Mouse (Mus musculus): ENCODE measurements around the gene Cmss1. TPM values are rescaled to one million over a fixed set of nuclear protein-coding genes. Genes with fewer than 3 reads are reported as not detected.
"Not testable (repeated sequence)": the region's sequence is repeated elsewhere in the genome, so short reads cannot be mapped to it uniquely, and the experiment has no call there.

Gene Cmss1
- total RNA-seq, 2 experiments from 2014 or later: 17.1 to 19.3 TPM

DNA sequence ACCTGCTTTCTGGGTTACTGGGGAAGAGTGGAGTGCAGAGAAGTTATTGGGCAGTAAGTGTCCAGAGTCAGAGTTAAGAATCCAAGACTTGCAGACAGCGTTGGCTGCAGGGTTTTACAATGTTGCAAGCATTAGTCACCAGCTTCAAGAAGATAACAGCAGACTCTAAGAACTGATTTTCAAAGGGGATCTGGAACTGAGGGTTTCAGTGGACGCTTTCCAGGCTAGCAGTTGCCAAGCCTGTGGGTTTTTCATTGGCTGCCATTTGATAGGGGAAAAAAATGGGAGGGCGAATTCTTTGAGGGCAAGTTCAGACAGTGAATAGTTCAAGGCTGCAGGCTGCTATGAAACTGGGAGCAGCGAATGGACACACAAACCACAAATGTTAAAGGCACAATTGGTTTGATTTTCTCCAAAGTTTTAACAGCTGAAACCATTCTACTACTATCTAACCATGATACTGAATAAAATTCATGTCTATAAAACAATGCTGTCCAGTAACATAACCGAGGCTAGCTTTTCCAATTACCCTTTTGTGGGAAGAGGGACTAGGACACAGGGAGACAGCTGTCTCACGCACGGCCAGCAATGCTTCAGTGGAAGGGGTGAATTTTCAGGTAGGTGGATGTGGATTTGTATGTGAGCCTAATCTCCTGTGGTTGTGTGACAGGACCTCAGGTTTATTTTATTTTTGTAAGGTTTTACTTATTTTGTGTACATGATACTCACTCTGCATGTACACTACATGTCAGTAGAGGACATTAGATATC, 179.0 kb downstream of the Cmss1 start:
- DNase-seq: peak; percentile 77 to 79

DNA sequence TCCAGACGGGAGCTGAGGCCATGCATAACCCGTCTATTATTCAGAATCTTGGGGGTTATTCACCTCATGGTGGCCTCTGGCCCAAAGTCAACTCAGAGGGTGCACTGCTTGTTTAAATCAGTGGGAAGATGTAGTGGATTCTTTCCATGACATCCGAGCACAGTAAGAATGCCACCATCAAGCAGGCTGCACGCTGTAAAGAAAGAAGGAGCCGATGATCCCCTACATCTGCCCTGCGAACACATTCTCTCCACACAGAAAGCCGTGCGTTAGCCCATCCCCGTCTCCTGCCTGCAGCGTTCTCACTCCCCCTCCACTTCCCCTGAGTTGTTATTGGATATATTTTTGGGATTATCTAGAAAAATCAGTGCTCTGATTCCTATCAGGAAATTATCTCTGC, 180.0 kb downstream of the Cmss1 start:
- no peak for DNase-seq

DNA sequence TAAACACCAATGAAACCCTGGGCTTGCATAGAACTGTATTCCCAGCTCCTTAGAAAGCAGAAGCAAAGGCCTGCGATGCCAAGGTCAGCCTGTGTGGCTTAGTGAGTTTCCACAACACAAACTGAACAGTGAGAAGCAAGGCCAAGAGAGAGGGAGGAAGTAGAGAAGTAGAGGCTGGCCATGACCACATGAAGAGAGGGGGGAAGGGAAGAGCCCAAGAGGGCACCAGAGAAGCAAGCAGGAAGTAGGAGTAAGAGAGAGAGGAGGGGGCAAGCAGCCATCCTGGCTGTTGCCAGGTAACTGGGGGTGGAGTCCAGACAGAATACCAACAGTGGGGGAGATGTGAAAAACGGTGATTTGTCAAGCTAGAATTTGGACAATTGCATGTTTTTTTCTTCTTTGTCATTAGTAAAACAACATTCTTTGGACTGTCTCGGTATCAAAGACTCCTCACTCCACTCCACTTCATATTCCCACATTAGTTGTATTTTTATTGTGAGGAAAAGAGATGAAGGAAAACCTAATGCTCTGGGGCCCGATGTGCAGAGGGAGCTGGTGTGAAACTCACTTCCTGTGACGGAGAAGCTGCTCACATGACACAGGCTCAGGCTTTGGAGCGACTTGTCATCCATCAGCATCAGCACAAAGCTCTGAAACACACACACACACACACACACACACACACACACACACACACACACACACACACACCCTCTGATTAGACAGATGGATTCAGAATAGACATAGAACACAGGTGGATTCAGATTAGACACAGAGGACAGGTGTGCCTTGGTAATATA, 183.5 kb downstream of the Cmss1 start:
- DNase-seq: peak; percentile 36 to 40

DNA sequence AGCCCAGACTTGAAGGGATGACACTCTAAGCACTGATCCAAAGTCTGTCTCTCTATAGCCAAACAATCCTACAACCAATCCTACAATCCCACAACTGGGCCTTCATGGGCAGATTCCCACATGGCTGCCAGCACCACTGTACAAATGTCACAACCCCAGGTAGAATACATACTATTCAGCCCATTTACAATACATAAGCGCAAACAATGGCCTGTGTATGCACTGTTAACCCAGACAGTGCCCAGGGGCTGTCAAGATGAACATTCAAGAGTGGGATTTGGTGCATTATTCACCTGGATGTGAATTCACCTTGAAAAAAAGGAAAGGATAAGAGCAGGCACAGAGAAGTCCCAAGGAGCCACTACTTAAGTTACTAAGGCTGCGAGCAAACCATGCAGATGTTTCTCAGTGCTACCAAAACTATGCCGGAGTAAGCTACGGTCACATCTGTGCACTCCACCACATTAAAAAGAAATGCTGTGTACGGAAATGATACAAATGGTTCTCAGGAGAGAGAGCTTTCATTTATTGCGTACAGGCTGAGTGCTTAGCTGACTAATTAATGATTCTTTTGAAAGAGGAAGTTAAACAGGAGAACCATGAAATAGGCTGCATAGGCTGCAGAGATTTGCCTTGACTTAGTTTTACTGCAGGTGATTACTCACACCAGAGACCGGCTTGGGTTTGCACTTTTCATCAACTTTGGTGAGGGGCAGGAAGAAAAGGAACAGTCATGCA, 184.8 kb downstream of the Cmss1 start:
- DNase-seq: no peak

DNA sequence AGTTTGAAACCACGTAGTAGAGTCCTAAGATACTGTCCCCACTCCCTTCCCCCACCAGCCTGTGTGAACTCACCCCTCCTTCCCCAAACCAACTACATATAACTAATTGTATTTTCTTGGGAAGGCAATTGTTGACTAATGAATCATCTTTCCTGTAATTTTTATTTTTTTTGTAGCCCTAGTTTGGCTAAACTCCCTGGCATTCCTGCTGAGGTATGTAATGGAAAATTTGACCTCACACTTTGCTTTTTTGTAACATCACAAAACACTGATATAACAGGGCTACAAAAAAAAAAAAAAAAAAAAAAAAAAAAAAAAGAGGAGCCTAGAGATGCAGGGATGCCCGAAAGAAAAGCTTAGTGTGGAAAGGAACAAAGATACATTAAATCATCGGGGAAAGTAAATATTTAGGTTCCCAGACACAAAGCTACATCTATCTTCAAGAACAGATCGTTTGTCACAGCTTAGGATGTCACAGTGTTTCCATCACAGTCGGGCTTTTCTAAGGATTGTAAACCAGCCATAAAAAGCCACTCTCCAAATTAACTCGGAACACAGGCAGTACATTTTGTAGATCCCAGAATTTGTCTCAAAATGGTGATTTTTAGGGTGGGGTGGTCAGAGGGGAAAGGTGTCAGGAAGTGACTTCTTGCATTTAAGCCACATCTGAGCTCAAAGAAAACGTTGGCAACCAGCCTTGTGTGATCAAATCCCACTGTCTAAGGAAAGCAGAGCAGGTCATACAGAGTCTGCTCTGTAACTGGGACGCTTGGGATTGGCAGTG, 185.7 kb downstream of the Cmss1 start:
- DNase-seq: peak in 1 of 2 experiments; percentile 56

DNA sequence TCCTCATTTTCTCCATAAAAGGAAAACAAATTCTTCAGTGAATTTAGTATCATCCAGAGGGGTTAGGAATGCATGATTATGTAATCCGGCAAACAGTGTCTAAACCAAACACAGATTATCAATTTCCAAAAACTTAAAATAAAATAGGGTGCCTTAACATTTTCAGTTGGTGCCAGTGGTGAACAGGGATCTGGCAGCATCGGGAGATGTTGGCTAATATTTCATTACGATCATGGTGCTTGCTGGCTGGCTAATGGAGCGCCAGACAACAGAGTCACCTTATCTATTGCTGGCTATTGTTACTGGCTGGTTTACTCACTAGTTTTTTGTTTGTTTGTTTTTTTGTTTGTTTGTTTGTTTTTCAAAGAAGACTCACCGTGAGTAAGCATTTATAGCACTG, 186.8 kb downstream of the Cmss1 start:
- no peak for DNase-seq

DNA sequence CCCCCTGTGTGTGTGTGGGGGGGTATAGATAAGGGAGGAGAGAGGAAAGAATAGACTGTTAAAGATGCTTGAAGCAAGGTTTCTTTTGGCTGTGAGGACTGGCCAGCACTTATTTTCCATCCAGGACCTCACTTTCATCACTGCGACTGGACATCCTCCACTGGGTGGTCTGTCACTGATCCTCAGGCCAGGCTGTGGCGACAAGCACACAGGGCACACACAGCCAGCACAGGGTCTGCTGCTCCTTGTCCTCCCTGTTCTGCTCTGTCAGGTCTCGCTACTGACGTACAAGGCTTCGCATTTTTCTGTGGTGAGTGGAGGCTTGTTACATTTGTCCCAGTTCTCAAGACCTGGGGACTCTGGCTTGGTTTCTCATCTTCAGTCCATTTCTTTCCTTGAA, 187.3 kb downstream of the Cmss1 start:
- DNase-seq: peak; percentile 53 to 55

DNA sequence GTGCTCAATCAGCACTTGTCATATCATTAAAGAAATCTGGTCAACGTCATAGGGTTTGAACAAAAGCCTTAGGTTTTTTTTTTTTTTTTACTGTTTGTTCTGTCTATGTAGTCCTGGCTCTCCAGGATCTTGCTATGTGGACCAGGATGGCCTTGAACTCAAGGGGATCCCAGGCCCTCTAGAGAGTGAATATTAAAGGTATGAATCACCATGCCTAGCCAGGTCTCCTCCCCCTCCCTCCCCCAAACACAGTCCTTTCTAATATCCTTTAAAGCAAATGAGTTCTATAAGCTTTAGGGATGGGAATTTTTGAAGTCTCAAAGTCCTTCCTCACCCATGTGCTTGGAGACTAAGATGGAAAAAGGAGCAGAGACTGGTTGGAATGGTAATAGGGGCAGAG, 188.7 kb downstream of the Cmss1 start:
- DNase-seq: peak in 1 of 2 experiments; percentile 53

DNA sequence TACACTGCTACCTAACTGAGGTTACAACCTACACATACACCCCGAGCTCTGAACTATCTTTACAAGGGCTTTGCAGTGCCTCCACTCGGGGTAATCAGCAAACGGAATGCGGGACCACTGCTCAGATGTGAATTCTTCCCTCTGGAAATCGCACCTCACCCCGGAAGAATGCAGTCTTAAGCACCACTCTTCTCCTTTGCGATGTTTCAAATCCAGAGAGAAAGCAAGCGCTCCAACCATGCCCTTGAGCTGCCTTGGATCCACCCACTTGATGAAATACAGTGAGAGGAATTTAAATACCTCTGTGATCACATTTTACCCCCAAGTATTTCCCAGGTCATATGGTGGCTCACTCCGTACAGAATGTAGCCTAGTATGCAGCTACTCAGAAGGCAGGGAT, 189.6 kb downstream of the Cmss1 start:
- DNase-seq: no peak

DNA sequence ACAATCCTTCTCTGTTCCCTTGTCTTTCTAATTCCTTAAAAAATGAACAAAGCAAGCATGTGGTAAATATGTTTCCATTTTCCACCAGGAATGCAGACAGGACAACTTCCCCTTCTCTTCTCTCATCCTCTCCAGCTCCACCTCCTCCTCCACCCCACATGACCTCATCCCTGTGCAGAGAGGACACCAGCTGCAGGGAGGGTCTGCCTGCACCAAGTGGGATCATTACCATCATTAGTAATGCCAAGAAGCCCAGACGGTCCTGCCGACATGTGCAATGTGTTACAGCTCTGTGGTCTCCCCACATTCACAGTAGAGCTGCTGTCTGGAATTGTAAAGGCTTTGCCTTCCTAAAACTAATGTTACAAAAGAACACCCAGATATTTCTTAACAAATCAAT, 190.6 kb downstream of the Cmss1 start:
- DNase-seq: no peak

DNA sequence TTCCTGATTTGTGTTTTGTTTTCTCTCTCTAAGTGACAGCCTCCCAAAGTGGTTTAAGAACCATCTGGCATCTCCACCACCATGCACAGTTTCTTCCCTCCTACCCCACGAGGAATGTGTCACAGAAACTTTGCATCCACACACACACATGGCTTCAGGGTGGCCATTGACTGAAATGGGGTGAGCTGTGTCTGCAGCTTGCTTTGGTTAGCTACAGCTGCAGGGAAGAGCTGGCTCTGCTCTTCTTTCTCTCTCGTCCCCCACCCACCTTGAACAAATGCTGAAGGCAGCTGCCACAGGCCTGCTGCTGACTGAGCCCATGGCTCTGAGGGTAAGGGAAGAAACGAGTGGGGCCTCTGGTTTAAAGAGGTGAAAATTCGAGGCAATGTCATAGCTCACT, 193.9 kb downstream of the Cmss1 start:
- no peak for DNase-seq

DNA sequence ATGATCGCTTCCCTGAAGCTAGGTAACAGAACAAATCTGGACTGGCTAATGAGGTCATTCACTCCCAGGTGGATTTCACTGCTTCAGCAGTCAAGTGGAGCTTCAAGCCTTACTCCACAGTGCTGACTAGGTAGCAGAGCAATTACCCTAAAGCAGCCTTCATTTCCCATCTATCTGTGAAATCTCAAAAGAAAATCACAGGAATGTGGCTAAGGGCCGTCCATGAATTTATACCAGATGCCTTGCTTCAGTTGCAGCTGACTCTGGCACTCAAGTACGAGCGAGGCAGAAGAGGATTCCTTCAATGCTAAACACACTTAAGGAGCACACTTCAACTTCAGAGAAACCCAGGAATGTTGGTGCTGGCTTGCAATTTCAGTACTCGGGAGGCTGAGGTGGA, 202.8 kb downstream of the Cmss1 start:
- DNase-seq: no peak

DNA sequence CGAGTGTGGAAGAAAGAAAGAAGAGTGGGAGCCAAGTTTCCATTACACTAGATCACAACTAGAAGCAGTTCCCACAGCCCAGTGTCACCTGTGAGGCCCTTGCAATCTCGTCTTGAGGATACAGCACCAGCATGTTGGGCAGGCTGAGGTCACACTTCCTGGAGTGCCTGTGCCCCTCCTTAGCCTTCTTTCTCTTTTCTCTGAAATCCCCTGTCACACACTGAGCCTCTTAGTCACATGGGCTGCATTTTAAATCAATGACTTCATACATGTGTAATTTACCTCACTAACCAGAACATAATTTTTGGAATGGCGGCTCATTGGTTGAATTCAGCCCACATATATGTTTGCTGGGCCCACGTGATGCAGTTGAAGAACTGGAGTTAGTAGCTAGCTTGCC, 203.8 kb downstream of the Cmss1 start:
- no peak for DNase-seq

DNA sequence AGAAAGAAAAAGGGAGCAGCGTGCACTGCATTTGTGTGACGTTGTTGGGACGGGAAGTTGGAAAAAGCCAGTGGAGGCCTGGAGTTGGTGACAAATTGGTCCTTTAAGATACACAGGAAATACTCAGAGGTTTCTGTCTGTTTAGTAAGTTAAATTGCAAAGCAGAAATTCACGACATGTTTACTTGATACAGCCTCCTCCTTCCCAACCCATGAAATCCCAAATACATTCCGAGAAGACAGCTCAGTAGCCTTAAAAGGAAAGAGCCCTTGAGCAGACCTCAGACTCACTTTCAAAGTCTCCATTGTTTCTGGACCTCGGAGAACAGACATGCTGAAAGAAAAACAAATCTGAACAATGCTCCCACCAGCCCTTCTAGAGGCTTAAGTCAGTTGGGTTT, 205.0 kb downstream of the Cmss1 start:
- DNase-seq: no peak

DNA sequence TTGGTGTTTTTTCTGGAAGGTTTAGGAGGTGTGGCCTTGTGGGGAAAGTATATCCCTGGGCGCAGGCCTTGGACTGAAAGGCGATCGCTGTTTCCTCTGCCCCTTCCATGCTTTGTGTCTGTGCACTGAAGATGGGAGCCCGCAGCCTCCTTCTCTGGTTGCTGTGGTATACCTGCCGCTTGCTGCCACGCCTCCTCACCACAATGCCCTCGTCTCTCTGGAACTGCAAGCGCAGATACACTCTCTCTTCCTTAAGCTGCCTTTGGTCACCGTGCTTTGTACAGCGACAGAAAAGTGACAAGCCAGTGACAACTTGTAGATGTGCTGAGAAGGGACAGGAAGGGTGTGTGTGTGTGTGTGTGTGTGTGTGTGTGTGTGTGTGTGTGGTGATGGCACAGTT, 207.1 kb downstream of the Cmss1 start:
- no peak for DNase-seq

DNA sequence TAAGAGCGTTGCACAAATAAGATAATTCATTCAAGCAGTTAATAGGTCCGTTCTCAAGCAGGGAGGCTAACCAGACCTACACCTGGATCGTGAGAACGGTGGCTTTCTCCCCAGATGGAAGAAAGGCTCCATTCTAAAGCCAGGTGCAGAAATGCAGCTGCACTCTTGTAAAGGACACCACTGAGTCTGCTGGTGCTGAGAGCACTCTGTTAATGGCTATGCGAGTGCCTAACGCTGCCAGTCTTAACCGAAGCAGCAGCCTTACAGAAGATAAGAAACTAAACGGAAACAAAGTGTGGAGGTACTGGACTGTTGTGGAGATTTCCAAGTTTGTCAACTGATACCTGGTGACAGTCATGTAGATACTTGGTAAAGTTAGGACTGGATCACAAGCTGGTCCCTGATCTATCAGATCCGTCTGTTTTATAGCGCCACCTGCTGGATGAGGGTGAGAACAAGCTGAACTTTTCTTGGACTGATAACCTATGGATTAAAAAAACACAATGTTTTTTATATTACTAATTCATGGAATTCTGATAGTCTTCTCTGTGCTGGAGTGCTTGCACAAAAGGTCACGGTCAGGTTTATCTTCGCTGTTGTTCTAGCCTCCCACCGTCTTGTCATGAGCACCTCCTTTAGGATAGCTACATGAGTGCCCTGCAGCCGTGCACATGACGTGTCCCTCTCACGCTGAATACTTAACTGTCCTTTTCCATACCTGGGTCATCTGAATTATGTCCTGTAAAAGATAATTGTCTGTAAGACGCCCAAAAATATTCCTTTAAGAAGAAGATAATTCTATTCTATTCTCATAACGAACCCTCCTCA, 208.1 kb downstream of the Cmss1 start:
- DNase-seq: peak; percentile 75 to 80

DNA sequence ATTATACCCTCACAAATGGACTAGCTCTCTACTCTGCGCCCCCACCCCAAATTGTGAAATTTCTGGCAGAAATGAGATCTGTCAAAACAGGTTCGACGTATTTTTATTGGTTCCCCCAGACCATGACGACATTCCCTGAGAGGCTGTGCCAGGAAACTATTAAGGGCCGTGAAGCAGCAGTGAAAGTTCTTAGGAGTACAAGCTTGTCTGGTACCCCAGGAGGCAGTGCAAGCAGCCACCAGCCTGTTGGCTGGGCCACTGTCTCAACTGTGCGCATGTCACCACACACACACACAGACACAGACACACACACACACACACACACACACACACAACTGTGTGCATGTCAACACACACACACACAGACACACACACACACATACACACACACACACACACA, 208.8 kb downstream of the Cmss1 start:
- DNase-seq: no peak

DNA sequence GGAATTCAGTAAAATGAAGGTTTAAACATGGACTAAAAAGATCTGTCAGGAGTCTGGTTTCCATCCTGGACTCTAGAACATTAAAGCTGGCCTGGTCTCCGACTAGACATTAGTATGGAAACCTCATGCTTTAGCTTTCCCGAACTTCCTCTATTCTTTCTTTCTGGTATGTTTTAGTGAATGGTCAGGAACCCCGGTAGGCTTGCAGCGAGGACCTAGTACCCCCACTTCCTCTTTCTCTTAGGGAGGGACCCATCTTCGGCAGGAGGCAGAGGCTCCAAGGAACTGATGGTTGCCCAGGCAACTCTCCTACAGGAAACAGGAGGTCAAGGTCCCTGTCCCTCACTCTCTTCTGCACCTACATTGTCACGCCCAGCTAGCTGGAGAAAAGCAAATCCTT, 210.4 kb downstream of the Cmss1 start:
- no peak for DNase-seq

DNA sequence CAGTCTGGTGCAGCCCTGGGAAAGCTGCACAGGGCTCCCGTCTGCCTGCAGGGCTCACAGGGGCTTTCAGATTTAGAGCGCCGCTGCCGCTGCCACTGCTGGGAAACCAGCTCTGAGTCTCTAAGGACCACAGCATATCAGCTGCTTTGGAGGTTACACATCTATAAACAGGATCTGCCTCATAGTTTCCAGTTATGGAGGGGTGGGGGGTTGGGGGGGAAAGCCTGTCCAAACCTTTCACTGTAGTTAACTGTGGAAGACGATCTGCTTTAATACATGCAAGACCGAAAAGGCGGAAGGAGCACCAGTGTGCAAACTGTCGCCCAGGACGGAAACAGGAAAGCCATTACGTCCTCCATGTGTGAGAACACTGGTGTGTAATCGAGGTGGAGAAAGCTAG, 213.5 kb downstream of the Cmss1 start:
- DNase-seq: no peak

DNA sequence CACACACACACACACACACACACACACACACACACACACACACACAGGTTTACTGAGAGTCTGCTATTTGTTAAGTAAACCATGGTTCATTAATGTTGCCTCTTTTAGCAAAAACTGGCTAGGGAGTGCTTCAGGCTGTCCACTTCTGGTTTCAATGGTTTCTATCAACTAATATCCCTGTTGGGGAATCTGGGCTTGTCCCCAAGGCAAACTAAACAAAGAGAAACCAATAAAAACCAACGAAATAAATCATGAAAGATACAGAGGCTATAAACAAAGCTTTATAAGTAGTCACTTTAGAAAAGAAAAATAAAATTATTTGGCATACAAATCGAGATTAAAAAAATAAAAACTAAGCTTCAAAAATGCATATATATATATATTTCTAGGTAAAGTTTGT, 214.2 kb downstream of the Cmss1 start:
- no peak for DNase-seq

DNA sequence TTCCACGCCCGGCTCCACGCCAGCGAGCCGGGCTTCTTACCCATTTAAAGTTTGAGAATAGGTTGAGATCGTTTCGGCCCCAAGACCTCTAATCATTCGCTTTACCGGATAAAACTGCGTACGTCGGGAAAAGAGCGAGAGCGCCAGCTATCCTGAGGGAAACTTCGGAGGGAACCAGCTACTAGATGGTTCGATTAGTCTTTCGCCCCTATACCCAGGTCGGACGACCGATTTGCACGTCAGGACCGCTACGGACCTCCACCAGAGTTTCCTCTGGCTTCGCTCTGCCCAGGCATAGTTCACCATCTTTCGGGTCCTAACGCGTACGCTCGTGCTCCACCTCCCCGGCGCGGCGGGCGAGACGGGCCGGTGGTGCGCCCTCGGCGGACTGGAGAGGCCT, 215.5 kb downstream of the Cmss1 start:
- DNase-seq: not testable (repeated sequence)
